Mouse (Mus musculus) C2C12 (cell line): ENCODE results near the gene Hoxb5. TPM values are rescaled to one million over a fixed set of nuclear protein-coding genes. Genes with fewer than 3 reads are reported as not detected.

Experiments used
- H3K27me3 ChIP-seq: one replicate; pipeline ENCODE4 v1.6.1; 2011; ENCODE audit not compliant: control insufficient read depth, insufficient read depth, insufficient read length
- H3K36me3 ChIP-seq: one replicate; pipeline ENCODE4 v1.6.1; 2011; ENCODE audit not compliant: control insufficient read depth, insufficient read depth
- H3K4me3 ChIP-seq: one replicate; pipeline ENCODE4 v1.5.1; 2011; ENCODE audit warnings: mild to moderate bottlenecking, control low read depth; ENCODE audit not compliant: poor library complexity, insufficient read depth, severe bottlenecking
- H3K79me2 ChIP-seq: one replicate; pipeline ENCODE4 v1.6.1; 2011; ENCODE audit not compliant: control insufficient read depth, insufficient read depth
- H3K79me3 ChIP-seq: one replicate; pipeline ENCODE4 v1.6.1; 2011; ENCODE audit warnings: low read depth, control low read depth
- H3ac ChIP-seq: one replicate; pipeline ENCODE3; 2011; ENCODE audit warnings: low read depth; ENCODE audit not compliant: control insufficient read depth, insufficient read length
- CEBPB ChIP-seq: IDR thresholded peaks from one replicate; pipeline ENCODE4 v1.6.1; 2011; ENCODE audit warnings: low read depth, mild to moderate bottlenecking, control low read depth, moderate library complexity
- CTCF ChIP-seq: IDR thresholded peaks from one replicate; pipeline ENCODE4 v1.5.1; 2011; ENCODE audit not compliant: control insufficient read depth, insufficient read depth, insufficient read length
- FOSL1 ChIP-seq: IDR thresholded peaks from one replicate; pipeline ENCODE4 v1.8.0; 2011; ENCODE audit warnings: mild to moderate bottlenecking, low read length; ENCODE audit not compliant: poor library complexity, insufficient read depth, severe bottlenecking
- MAX ChIP-seq: IDR thresholded peaks from one replicate; pipeline ENCODE4 v1.6.1; 2011; ENCODE audit warnings: mild to moderate bottlenecking, control low read depth
- MYOD1 ChIP-seq: IDR thresholded peaks from one replicate; pipeline ENCODE4 v1.6.1; 2011; ENCODE audit warnings: low read depth; ENCODE audit not compliant: control insufficient read depth, insufficient read length
- MYOG ChIP-seq: IDR thresholded peaks from one replicate; pipeline ENCODE4 v1.6.1; 2011; ENCODE audit not compliant: control insufficient read depth, insufficient read length; ENCODE audit errors: extremely low read depth
- USF1 ChIP-seq: IDR thresholded peaks from one replicate; pipeline ENCODE4 v1.6.1; 2011; ENCODE audit warnings: low read depth, mild to moderate bottlenecking, control low read depth, moderate library complexity
- polyA plus RNA-seq: library from polyadenylated mRNA; unstranded; fragments of >200 nt; fragmentation: generic; extraction: Trizol; gene quantifications from one replicate; pipeline ENCODE4 v1.2.1, GENCODE M21; 2012; ENCODE audit warnings: missing spikeins

Gene Hoxb5
- polyA plus RNA-seq, 1 experiment = not detected

DNA sequence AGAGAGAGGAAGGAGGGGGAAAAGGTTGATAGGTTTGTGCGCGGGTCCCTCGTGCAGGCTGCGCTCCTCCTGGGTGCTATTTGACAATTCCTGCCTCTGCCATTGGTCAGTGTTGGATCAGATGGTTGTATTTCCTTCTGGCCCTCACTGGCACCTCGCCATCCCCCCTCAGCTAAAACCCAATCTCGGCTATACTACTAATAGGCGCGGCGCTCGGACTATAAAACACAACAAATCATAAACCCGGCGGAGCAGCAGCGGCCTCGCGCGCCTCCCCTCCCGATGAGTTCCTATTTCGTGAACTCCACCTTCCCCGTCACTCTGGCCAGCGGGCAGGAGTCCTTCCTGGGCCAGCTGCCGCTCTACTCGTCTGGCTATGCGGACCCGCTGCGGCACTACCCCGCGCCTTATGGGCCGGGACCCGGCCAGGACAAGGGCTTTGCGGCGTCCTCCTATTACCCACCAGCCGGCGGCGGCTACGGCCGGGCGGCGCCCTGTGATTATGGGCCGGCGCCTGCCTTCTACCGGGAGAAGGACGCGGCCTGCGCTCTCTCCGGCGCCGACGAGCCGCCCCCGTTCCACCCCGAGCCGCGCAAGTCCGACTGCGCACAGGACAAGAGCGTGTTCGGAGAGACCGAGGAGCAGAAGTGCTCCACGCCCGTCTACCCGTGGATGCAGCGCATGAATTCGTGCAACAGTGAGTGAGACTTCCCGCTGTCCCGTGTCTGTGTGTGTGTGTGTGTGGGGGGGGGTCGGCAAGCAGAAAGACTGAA, 4.1 kb upstream of the Hoxb5 start:
- Histone ChIP-seq H3K4me3 (no peak overlapping the region), H3K27me3 (peaks cover 95% of the 10 kb centered on the region), H3K79me2 (no peaks in the 10 kb centered on the region), H3K79me3 (no peaks in the 10 kb centered on the region), H3ac (peak overlapping the region; percentile 63), H3K36me3 (no peaks in the 10 kb centered on the region)
- no peak for TF ChIP-seq CEBPB
- no peak for TF ChIP-seq MYOG
- TF ChIP-seq USF1 = no peak
- no peak for TF ChIP-seq MYOD1
- no peak for TF ChIP-seq MAX
- TF ChIP-seq CTCF = no peak
- TF ChIP-seq FOSL1 = no peak

DNA sequence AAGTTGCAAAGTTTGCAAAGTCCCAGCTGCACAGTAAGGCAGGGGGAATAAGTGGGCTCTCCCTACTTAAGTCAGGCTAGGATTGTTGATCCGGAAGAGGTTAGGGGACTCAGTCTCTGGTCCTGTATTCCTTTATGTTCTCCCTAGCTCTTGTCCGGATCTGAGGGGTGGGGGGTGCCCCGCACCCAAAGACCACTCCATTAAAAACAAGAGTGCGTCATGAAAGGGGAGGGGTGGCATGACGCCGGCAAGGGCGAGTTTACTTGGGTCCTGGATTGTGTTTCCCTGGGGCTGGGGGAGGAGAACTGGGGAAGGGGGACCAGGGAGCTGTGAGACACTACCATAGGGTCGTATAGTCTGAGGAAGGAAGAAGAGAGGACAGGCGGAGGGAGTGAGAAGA, 3.4 kb upstream of the Hoxb5 start:
- H3K79me2 ChIP-seq = no peaks in the 10 kb centered on the region
- H3K4me3 ChIP-seq = no peak overlapping the region
- H3K79me3 ChIP-seq = no peaks in the 10 kb centered on the region
- TF ChIP-seq MAX = no peak
- no peak for TF ChIP-seq CEBPB
- TF ChIP-seq MYOG = no peak
- no peak for TF ChIP-seq USF1
- no peak for TF ChIP-seq MYOD1
- TF ChIP-seq FOSL1 = no peak
- no peak for TF ChIP-seq CTCF
- H3ac ChIP-seq = no peak overlapping the region
- H3K27me3 ChIP-seq = peaks cover 93% of the 10 kb centered on the region
- H3K36me3 ChIP-seq = no peaks in the 10 kb centered on the region

DNA sequence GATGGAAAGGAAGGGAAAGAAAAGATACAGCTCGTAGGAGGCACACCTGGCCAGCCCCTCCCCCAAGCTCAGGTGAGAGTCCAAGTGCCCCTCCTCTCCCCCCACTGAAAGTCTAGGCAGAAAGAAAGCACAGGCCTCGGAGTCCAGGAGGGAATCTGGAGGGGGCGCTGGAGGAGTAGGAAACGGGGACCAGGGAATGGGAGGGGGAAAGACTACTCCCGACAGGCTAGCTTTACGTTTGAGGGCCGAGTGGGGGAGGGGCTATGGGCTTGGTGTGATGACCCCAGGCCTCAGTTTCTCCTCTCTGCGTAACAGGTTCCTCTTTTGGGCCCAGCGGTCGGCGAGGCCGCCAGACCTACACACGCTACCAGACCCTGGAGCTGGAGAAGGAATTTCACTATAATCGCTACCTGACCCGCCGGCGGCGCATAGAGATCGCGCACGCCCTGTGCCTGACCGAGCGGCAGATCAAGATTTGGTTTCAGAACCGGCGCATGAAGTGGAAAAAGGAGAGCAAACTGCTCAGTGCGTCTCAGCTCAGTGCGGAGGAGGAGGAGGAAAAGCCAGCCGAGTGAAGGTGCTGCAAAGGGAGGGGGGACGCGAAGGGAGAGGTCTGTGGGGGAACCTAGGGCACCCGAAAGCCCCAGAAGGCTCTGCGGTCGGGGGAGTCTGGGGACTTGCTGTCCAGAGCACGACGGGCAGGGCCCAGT, 2.6 kb upstream of the Hoxb5 start:
- H3K79me3 ChIP-seq = no peaks in the 10 kb centered on the region
- H3K79me2 ChIP-seq = no peaks in the 10 kb centered on the region
- H3ac ChIP-seq = no peak overlapping the region
- H3K4me3 ChIP-seq = no peak overlapping the region
- TF ChIP-seq FOSL1 (no peak), MYOD1 (no peak), CTCF (no peak), MYOG (no peak), CEBPB (no peak), MAX (no peak), USF1 (no peak)
- peaks cover 91% of the 10 kb centered on the region for H3K27me3 ChIP-seq
- H3K36me3 ChIP-seq = no peaks in the 10 kb centered on the region

DNA sequence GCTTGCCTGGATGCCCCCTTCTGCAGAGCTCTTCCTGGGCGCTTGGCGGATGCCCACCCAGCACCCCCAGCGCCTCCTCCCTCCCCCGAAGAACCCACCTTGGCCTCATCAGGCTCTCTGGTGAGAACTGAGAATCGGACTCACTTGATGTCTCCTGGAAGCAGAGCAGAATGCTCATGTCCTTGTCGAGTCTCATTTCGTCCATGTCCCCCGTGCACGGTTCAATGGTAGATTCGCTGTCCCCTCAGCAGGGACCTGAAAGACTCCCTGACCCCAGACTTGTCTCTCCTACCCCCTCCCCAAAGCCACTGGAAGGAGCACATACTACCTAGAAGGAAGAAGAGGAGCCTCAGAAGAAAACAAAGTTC, 2.1 kb upstream of the Hoxb5 start:
- Histone ChIP-seq H3ac (no peak overlapping the region), H3K79me3 (no peaks in the 10 kb centered on the region), H3K4me3 (no peak overlapping the region), H3K36me3 (no peaks in the 10 kb centered on the region), H3K27me3 (peaks cover 91% of the 10 kb centered on the region), H3K79me2 (no peaks in the 10 kb centered on the region)
- TF ChIP-seq USF1 = no peak
- no peak for TF ChIP-seq CEBPB
- TF ChIP-seq MYOD1 = no peak
- no peak for TF ChIP-seq FOSL1
- no peak for TF ChIP-seq MYOG
- no peak for TF ChIP-seq CTCF
- TF ChIP-seq MAX = no peak

DNA sequence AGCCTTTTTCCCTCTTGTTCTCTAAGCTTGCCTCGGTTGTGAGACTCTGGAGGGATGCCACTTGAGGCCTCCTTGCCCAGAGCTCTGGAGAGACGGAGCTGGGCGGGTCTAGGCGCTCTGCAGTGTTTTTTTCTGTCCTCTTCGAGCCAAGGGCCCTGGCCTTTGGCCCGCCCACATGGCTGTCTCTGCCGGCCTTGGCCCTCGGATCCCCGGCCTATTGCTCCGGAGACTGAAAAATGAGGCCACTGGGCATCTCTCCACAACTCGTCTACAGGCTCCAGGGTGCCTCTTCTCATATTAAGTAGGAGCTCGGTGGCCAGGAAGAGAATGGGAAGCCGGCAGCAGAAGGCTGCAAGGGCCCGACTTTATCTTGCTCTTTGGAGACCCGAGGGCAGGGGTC, 1.3 kb upstream of the Hoxb5 start:
- Histone ChIP-seq H3K27me3 (peaks cover 90% of the 10 kb centered on the region), H3K4me3 (no peak overlapping the region), H3K79me2 (no peaks in the 10 kb centered on the region), H3ac (no peak overlapping the region), H3K79me3 (no peaks in the 10 kb centered on the region), H3K36me3 (no peaks in the 10 kb centered on the region)
- TF ChIP-seq CTCF (no peak), MAX (no peak), FOSL1 (no peak)
